Mouse (Mus musculus): ENCODE data around the gene Cntn4.

DNA sequence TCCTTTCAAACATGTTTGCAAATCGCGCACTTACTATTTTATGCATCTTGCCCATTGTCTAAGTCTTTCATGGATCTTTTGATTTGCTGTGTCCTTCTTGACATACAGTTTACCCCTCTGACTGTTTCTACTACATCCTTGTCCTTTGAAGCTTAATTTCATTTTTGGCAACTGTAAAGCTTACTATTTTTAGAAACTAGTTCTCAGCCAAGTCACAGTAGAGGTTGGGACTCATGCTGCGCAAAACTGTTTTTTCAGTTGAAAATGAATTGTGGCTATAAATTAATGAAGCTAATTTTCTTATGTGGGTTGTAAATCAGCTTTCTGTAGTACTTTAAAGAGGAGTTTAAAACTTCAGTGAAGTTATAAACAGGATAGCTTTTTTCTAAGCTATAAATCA is 585.9 kb downstream of the Cntn4 start:
- TF ChIP-seq CTCF (IDR thresholded peaks at IDR 0.05; ENCODE audit: control insufficient read depth, insufficient read depth, insufficient replicate concordance, low read depth, low read length) (no peak), POLR2A (IDR thresholded peaks at IDR 0.05; ENCODE audit: control insufficient read depth, low read depth, low read length) (no peak)
